Mouse (Mus musculus) embryonic fibroblast, embryonic 13.5 days (primary cell): ENCODE measurements around the gene Ercc1. TPM values are rescaled to one million over a fixed set of nuclear protein-coding genes. Genes with fewer than 3 reads are reported as not detected.

Experiments
- H3K27ac ChIP-seq: 2 replicates; pipeline ENCODE4 v1.5.1; 2012; ENCODE audit warnings: low read length, control low read depth, inconsistent platforms; ENCODE audit not compliant: insufficient read depth
- H3K4me1 ChIP-seq: 2 replicates; pipeline ENCODE4 v1.6.1; 2011; ENCODE audit warnings: low read length; ENCODE audit not compliant: control insufficient read depth, insufficient read depth
- H3K4me3 ChIP-seq: 2 replicates; pipeline ENCODE4 v1.5.1; 2011; ENCODE audit warnings: mild to moderate bottlenecking, control low read depth, low read length; ENCODE audit not compliant: insufficient read depth
- CTCF ChIP-seq: IDR thresholded peaks from 2 replicates; pipeline ENCODE4 v1.5.1; 2011; ENCODE audit warnings: mild to moderate bottlenecking, control low read depth, low read length, moderate library complexity, borderline replicate concordance; ENCODE audit not compliant: insufficient read depth
- POLR2A ChIP-seq: IDR thresholded peaks from 2 replicates; pipeline ENCODE4 v1.6.1; 2011; ENCODE audit warnings: low read depth, mild to moderate bottlenecking, control low read depth, low read length, moderate library complexity
- polyA plus RNA-seq: library from polyadenylated mRNA; stranded (reverse); fragments of >200 nt; gene quantifications from 2 replicates; pipeline ENCODE4 v1.2.4, GENCODE M21; 2011; ENCODE audit warnings: low read depth; ENCODE audit not compliant: missing spikeins, insufficient read length

Gene Ercc1
- polyA plus RNA-seq, 1 experiment = 44.9 TPM

GRCm38 (mm10) chr7:19303770-19304169 is 40.8 kb upstream of the Ercc1 start:
- Histone ChIP-seq H3K27ac (no peak overlapping the region), H3K4me1 (no peaks in the 10 kb centered on the region), H3K4me3 (no peak overlapping the region)
- TF ChIP-seq CTCF (peak; percentile 74), POLR2A (no peak)

GRCm38 (mm10) chr7:19304501-19305412 is 39.8 kb upstream of the Ercc1 start:
- H3K27ac ChIP-seq = no peak overlapping the region
- no peaks in the 10 kb centered on the region for H3K4me1 ChIP-seq
- TF ChIP-seq CTCF (no peak), POLR2A (no peak)
- no peak overlapping the region for H3K4me3 ChIP-seq

- Histone ChIP-seq H3K4me1 (no peaks in the 10 kb centered on the region), H3K4me3 (no peak overlapping the region), H3K27ac (no peak overlapping the region)
- no peak for TF ChIP-seq CTCF
- no peak for TF ChIP-seq POLR2A
Observed at GRCm38 (mm10) chr7:19305413-19305735, 39.2 kb upstream of the Ercc1 start.

- no peak overlapping the region for H3K4me3 ChIP-seq
- H3K4me1 ChIP-seq = no peaks in the 10 kb centered on the region
- TF ChIP-seq POLR2A (no peak), CTCF (no peak)
- H3K27ac ChIP-seq = no peak overlapping the region
Observed at GRCm38 (mm10) chr7:19305796-19306765, 38.5 kb upstream of the Ercc1 start.

GRCm38 (mm10) chr7:19306819-19307738 is 37.5 kb upstream of the Ercc1 start:
- H3K27ac ChIP-seq = no peak overlapping the region
- H3K4me3 ChIP-seq = no peak overlapping the region
- no peaks in the 10 kb centered on the region for H3K4me1 ChIP-seq
- no peak for TF ChIP-seq CTCF
- TF ChIP-seq POLR2A = no peak

GRCm38 (mm10) chr7:19307739-19308453 is 36.7 kb upstream of the Ercc1 start:
- peak overlapping the region; percentile 75 for H3K4me3 ChIP-seq
- H3K27ac ChIP-seq = peak overlapping the region; percentile 39; the same call in 1 of the 2 replicates
- no peaks in the 10 kb centered on the region for H3K4me1 ChIP-seq
- TF ChIP-seq CTCF (no peak), POLR2A (peak; percentile 57)

GRCm38 (mm10) chr7:19308454-19309277 is 35.9 kb upstream of the Ercc1 start:
- Histone ChIP-seq H3K4me1 (no peaks in the 10 kb centered on the region), H3K4me3 (peak overlapping the region; percentile 85), H3K27ac (peak overlapping the region; percentile 39; the same call in 1 of the 2 replicates)
- TF ChIP-seq POLR2A = peak; percentile 48
- no peak for TF ChIP-seq CTCF
